Mouse (Mus musculus): Measurements from ENCODE around the gene Fiz1. TPM values are rescaled to one million over a fixed set of nuclear protein-coding genes. Genes with fewer than 3 reads are reported as not detected.

The Fiz1 gene
- polyA plus RNA-seq, 1 experiment from 2014 or later: 10.1 TPM

- H3K27ac ChIP-seq (ENCODE audit: low read depth): no peak within 1 kb of the TSS
- H3K27me3 ChIP-seq (ENCODE audit: insufficient read depth, low read length): no peaks in the 10 kb centered on the region
- TF ChIP-seq CTCF (IDR thresholded peaks at IDR 0.05; ENCODE audit: low read depth) (no peak), EP300 (IDR thresholded peaks at IDR 0.05; ENCODE audit: low read depth) (no peak)
- ATAC-seq (no peak), DNase-seq (no peak)
- peaks cover 29% of the 10 kb centered on the region for H3K9me3 ChIP-seq (ENCODE audit: low read length)
- H3K36me3 ChIP-seq (replicated peaks; ENCODE audit: insufficient read depth, low read length): peaks cover 41% of the 10 kb centered on the region
- no peak within 1 kb of the TSS for H3K4me2 ChIP-seq (ENCODE audit: low read depth, low read length)
- peaks cover 12% of the 10 kb centered on the region for H3K4me1 ChIP-seq (ENCODE audit: insufficient read depth)
- H3K4me3 ChIP-seq (ENCODE audit: low read depth, low read length): no peak within 1 kb of the TSS
- H3K9ac ChIP-seq (replicated peaks): no peak within 1 kb of the TSS
- WGBS (ENCODE audit: insufficient replicate concordance): 75% methylated on average over 3 of the region's 3 CpGs
Observed at GRCm38 (mm10) chr7:5033818-5034217, 19.3 kb upstream of the Fiz1 start, which contains the start of gene 4632433K11Rik. 4632433K11Rik (plus strand) TSS chr7:5034118.

GRCm38 (mm10) chr7:5031496-5031895, 17.0 kb upstream of the Fiz1 start:
- no peak for ATAC-seq
- peaks cover 50% of the 10 kb centered on the region for H3K36me3 ChIP-seq (replicated peaks; ENCODE audit: insufficient read depth, low read length)
- H3K27me3 ChIP-seq (ENCODE audit: insufficient read depth, low read length): no peaks in the 10 kb centered on the region
- no peak for DNase-seq
- no peak overlapping the region for H3K9ac ChIP-seq (replicated peaks)
- H3K9me3 ChIP-seq (ENCODE audit: low read length): peaks cover 29% of the 10 kb centered on the region
- H3K27ac ChIP-seq (ENCODE audit: low read depth): no peak overlapping the region
- no peak overlapping the region for H3K4me3 ChIP-seq (ENCODE audit: low read depth, low read length)
- 90% methylated on average over 46 of the region's 46 CpGs for WGBS (ENCODE audit: insufficient replicate concordance)
- H3K4me1 ChIP-seq (ENCODE audit: insufficient read depth): no peaks in the 10 kb centered on the region
- H3K4me2 ChIP-seq (ENCODE audit: low read depth, low read length): no peak overlapping the region
- TF ChIP-seq CTCF (IDR thresholded peaks at IDR 0.05; ENCODE audit: low read depth) (no peak), EP300 (IDR thresholded peaks at IDR 0.05; ENCODE audit: low read depth) (no peak)

- Histone ChIP-seq H3K4me3 (ENCODE audit: low read depth, low read length) (no peak overlapping the region), H3K4me1 (ENCODE audit: insufficient read depth) (no peaks in the 10 kb centered on the region), H3K36me3 (replicated peaks; ENCODE audit: insufficient read depth, low read length) (peaks cover 50% of the 10 kb centered on the region), H3K9ac (replicated peaks) (no peak overlapping the region), H3K4me2 (ENCODE audit: low read depth, low read length) (no peak overlapping the region), H3K9me3 (ENCODE audit: low read length) (peaks cover 29% of the 10 kb centered on the region), H3K27me3 (ENCODE audit: insufficient read depth, low read length) (no peaks in the 10 kb centered on the region), H3K27ac (ENCODE audit: low read depth) (no peak overlapping the region)
- DNase-seq (no peak), ATAC-seq (no peak)
- TF ChIP-seq CTCF (IDR thresholded peaks at IDR 0.05; ENCODE audit: low read depth) (no peak), EP300 (IDR thresholded peaks at IDR 0.05; ENCODE audit: low read depth) (no peak)
- WGBS (ENCODE audit: insufficient replicate concordance): 93% methylated on average over 57 of the region's 63 CpGs
Observed at GRCm38 (mm10) chr7:5030554-5031275, 16.2 kb upstream of the Fiz1 start.

GRCm38 (mm10) chr7:5029946-5030345, 15.4 kb upstream of the Fiz1 start:
- Histone ChIP-seq H3K4me3 (ENCODE audit: low read depth, low read length) (no peak overlapping the region), H3K27me3 (ENCODE audit: insufficient read depth, low read length) (no peaks in the 10 kb centered on the region), H3K9me3 (ENCODE audit: low read length) (peaks cover 29% of the 10 kb centered on the region), H3K4me1 (ENCODE audit: insufficient read depth) (no peaks in the 10 kb centered on the region), H3K9ac (replicated peaks) (no peak overlapping the region), H3K4me2 (ENCODE audit: low read depth, low read length) (no peak overlapping the region), H3K27ac (ENCODE audit: low read depth) (no peak overlapping the region), H3K36me3 (replicated peaks; ENCODE audit: insufficient read depth, low read length) (peaks cover 50% of the 10 kb centered on the region)
- DNase-seq (no peak), ATAC-seq (no peak)
- TF ChIP-seq CTCF (IDR thresholded peaks at IDR 0.05; ENCODE audit: low read depth) (no peak), EP300 (IDR thresholded peaks at IDR 0.05; ENCODE audit: low read depth) (no peak)
- 90% methylated on average over 21 of the region's 21 CpGs for WGBS (ENCODE audit: insufficient replicate concordance)

GRCm38 (mm10) chr7:5029543-5029942, 15.0 kb upstream of the Fiz1 start:
- Histone ChIP-seq H3K9me3 (ENCODE audit: low read length) (peaks cover 29% of the 10 kb centered on the region), H3K4me2 (ENCODE audit: low read depth, low read length) (no peak overlapping the region), H3K4me3 (ENCODE audit: low read depth, low read length) (no peak overlapping the region), H3K36me3 (replicated peaks; ENCODE audit: insufficient read depth, low read length) (peaks cover 50% of the 10 kb centered on the region), H3K9ac (replicated peaks) (no peak overlapping the region), H3K27me3 (ENCODE audit: insufficient read depth, low read length) (no peaks in the 10 kb centered on the region), H3K4me1 (ENCODE audit: insufficient read depth) (no peaks in the 10 kb centered on the region), H3K27ac (ENCODE audit: low read depth) (no peak overlapping the region)
- no peak for ATAC-seq
- no peak for DNase-seq
- TF ChIP-seq EP300 (IDR thresholded peaks at IDR 0.05; ENCODE audit: low read depth) (no peak), CTCF (IDR thresholded peaks at IDR 0.05; ENCODE audit: low read depth) (no peak)
- whole genome bisulfite sequencing (ENCODE audit: insufficient replicate concordance): 95% methylated on average over 22 of the region's 22 CpGs

GRCm38 (mm10) chr7:5021197-5021596, 6.7 kb upstream of the Fiz1 start:
- H3K36me3 ChIP-seq (replicated peaks; ENCODE audit: insufficient read depth, low read length): peaks cover 21% of the 10 kb centered on the region
- peak overlapping the region; percentile 99 for H3K4me3 ChIP-seq (ENCODE audit: low read depth, low read length)
- DNase-seq (no peak), ATAC-seq (no peak)
- peak overlapping the region; percentile 99 for H3K27ac ChIP-seq (ENCODE audit: low read depth)
- no peaks in the 10 kb centered on the region for H3K9me3 ChIP-seq (ENCODE audit: low read length)
- WGBS (ENCODE audit: insufficient replicate concordance): 44% methylated on average over 5 of the region's 5 CpGs
- 0 out of 2 replicates have a peak, but pooled peaks have one; percentile 8 for TF ChIP-seq EP300 (IDR thresholded peaks at IDR 0.05; ENCODE audit: low read depth)
- TF ChIP-seq CTCF (IDR thresholded peaks at IDR 0.05; ENCODE audit: low read depth): no peak
- no peaks in the 10 kb centered on the region for H3K27me3 ChIP-seq (ENCODE audit: insufficient read depth, low read length)
- peak overlapping the region; percentile 99 for H3K9ac ChIP-seq (replicated peaks)
- peak overlapping the region; percentile 90 for H3K4me2 ChIP-seq (ENCODE audit: low read depth, low read length)
- peaks cover 6% of the 10 kb centered on the region; the same call in 1 of the 2 replicates for H3K4me1 ChIP-seq (ENCODE audit: insufficient read depth)

Measured in liver, postnatal 0 days (tissue).